Mouse (Mus musculus) heart, embryonic 13.5 days (tissue): ENCODE data around the gene Axin2. TPM values are rescaled to one million over a fixed set of nuclear protein-coding genes. Genes with fewer than 3 reads are reported as not detected.
A peak's percentile ranks its signal among the peaks of the same experiment; 100 is the strongest.

Experiments used
- ATAC-seq: fragments of 200-750 bp; cut with Nextera tagmentation; 2 replicates; pipeline ENCODE4 v1.8.0; 2017; ENCODE audit warnings: moderate TSS enrichment; ENCODE audit not compliant: insufficient number of reproducible peaks, low FRiP score, low TSS enrichment; ENCODE audit errors: extremely low read depth
- H3K27ac ChIP-seq: fragments of 300-500 bp; sonication (generic); replicated peaks from 2 replicates; pipeline ENCODE4 v1.5.1; 2015; ENCODE audit warnings: moderate library complexity, mild to moderate bottlenecking, inconsistent platforms
- H3K27me3 ChIP-seq: fragments of 300-500 bp; sonication (generic); replicated peaks from 2 replicates; pipeline ENCODE4 v1.6.1; 2015; ENCODE audit warnings: mild to moderate bottlenecking, inconsistent platforms
- H3K36me3 ChIP-seq: fragments of 300-500 bp; sonication (generic); 2 replicates; pipeline ENCODE4 v1.6.1; 2015; ENCODE audit warnings: mild to moderate bottlenecking, inconsistent platforms
- H3K4me1 ChIP-seq: fragments of 300-500 bp; sonication (generic); 2 replicates; pipeline ENCODE4 v1.6.1; 2015; ENCODE audit warnings: inconsistent platforms
- H3K4me2 ChIP-seq: fragments of 300-500 bp; sonication (generic); 2 replicates; pipeline ENCODE4 v1.6.1; 2015; ENCODE audit warnings: inconsistent platforms, mild to moderate bottlenecking, moderate library complexity
- H3K4me3 ChIP-seq: fragments of 300-500 bp; sonication (generic); 2 replicates; pipeline ENCODE4 v1.5.1; 2015; ENCODE audit warnings: moderate library complexity, mild to moderate bottlenecking, inconsistent platforms
- H3K9ac ChIP-seq: fragments of 300-500 bp; sonication (generic); 2 replicates; pipeline ENCODE4 v1.6.1; 2015; ENCODE audit warnings: inconsistent platforms, mild to moderate bottlenecking, moderate library complexity
- H3K9me3 ChIP-seq: fragments of 300-500 bp; sonication (generic); 2 replicates; pipeline ENCODE4 v1.6.1; 2016; ENCODE audit warnings: inconsistent platforms
- WGBS: fragments of 180-500 bp; shearing (Covaris S2); methylation state at CpG from one replicate; pipeline ENCODE4 v1.1.7; 2015; ENCODE audit warnings: mixed read lengths; 5-methylcytosine and 5-hydroxymethylcytosine counted together
- polyA plus RNA-seq: library from polyadenylated mRNA; unstranded; fragments of >200 nt; fragmentation: Nextera tagmentation; extraction: Ambion mirVana; gene quantifications from 2 replicates; pipeline ENCODE4 v1.2.1, GENCODE M21; 2015

The Axin2 gene
- polyA plus RNA-seq, 1 experiment from 2014 or later = 2.0 TPM

DNA sequence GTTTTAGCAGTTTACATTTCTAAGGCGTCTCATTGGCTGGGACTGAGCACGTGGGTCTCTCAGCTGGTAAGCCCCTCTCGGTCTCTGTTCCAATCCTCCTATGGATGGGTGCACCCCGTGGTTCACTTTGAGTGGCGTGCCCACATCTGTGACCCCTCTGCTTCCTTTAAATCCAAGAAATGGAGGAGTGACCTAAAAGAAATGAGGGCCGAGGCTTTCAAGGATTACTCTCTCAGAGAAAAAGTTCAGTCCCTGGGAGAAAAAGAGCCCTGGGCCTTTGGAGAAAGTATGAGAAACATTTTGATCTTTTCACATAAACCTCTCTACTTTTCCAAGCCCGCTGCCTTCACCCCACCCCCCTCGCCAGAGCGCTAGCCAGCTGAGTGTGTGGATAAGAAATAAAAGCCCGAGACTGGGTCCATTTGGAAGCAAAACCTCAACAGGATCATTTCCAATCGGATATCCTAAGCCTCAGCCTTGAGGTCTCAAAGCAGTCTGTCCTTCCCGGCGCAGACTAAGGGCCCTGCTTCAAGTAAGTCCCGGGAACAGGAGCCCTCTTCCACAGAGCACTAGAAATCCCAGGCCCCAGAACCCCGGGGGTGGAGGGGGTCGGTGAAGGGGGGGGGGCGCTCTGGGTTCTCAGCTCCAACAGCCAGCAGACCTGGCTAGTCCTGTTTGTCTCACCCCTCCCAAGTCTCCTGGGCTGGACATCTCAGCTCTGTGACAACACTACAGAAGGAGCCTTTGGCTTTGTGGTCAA, 28.9 kb upstream of the Axin2 start:
- peaks cover 20% of the 10 kb centered on the region for H3K27me3 ChIP-seq
- peak; percentile 51; the same call in 1 of the 2 replicates for ATAC-seq

DNA sequence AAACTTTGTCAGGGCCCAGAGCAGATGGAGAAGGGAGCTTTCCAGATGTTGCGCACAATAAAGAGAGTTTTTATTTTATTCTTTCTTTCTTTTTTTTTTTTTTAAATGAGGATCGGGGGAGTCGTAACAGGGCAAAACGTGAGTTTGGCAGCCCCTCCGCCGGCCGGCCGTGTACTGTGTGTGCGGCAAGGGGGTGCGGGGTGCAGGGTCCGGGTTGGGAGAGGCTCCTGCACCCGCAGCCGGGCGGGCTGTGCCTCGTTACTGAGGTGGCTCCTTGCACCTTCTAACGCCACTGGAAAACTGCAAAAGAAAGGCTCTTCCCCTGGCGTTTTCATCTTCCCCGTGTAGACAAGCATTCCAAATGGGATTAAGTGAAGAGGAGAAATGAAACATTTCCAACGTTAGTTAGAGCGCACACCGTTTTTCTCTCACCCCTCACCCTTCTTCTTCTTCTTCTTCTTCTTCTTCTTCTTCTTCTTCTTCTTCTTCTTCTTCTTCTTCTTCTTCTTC, 28.2 kb upstream of the Axin2 start:
- Histone ChIP-seq H3K4me1 (peaks cover 35% of the 10 kb centered on the region), H3K4me2 (peak overlapping the region; percentile 78), H3K36me3 (no peaks in the 10 kb centered on the region), H3K27ac (peak overlapping the region; percentile 76), H3K27me3 (peaks cover 23% of the 10 kb centered on the region), H3K9me3 (no peaks in the 10 kb centered on the region), H3K9ac (peak overlapping the region; percentile 76), H3K4me3 (peak overlapping the region; percentile 48)
- ATAC-seq = no peak
- WGBS = 4% methylated on average over 21 of the region's 21 CpGs

More for the DNA sequence above, 28.9 kb upstream of the Axin2 start:
- Histone ChIP-seq H3K4me1 (peaks cover 35% of the 10 kb centered on the region), H3K4me3 (peak overlapping the region; percentile 48), H3K27ac (peak overlapping the region; percentile 76), H3K4me2 (peak overlapping the region; percentile 78), H3K9me3 (no peaks in the 10 kb centered on the region), H3K36me3 (no peaks in the 10 kb centered on the region), H3K9ac (peak overlapping the region; percentile 76)
- WGBS = 2% methylated on average over 17 of the region's 17 CpGs

DNA sequence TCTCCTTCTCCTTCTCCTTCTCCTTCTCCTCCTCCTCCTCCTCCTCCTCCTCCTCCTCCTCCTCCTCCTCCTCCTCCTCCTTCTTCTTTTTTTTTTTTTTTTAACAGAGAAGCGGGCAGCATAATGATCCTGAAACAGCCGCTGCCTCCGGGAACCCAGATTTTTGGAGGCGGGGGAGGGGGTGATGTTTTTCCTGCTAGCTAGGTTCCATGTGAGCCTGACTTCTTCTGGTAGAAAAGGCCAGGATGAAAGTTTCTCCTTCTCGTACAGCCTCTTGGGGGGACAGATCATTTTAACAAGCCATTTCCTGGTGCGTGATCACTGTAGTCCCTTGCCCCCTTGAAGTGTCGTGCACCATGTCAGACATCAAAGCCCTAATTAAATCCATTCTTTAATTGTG, 27.7 kb upstream of the Axin2 start:
- Histone ChIP-seq H3K27me3 (peaks cover 28% of the 10 kb centered on the region), H3K4me3 (no peak overlapping the region), H3K36me3 (no peaks in the 10 kb centered on the region), H3K4me1 (peaks cover 35% of the 10 kb centered on the region), H3K9me3 (no peaks in the 10 kb centered on the region), H3K9ac (no peak overlapping the region), H3K27ac (no peak overlapping the region), H3K4me2 (no peak overlapping the region)
- ATAC-seq = no peak
- 32% methylated on average over 5 of the region's 7 CpGs for WGBS

DNA sequence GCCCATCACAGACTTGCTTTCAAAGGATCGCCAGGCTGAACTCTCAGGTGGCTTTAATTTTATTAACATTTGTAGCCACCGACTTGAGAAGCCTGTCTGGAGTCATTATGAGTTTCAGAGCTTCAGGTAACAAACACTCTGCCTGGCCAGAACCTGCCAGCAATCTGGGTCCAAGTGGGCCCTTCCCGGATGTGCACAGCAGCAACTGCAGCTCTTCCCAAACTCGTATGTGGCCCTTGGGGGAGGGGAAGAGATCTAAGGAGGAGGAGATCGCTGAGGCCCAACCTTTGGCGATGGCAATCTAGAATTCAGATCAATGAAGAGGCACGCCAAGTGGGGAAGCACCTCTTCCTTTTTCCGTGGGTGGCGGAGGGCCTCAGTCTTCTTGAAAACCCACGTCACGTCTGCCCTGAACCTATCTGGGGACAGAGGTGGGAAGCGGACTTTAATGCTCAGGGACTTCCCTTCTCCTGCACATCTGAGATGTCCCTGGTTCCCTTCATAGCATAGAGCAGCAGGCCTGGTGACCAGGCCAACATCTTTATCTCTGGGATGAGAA, 26.8 kb upstream of the Axin2 start:
- no peak for ATAC-seq
- 56% methylated on average over 12 of the region's 12 CpGs for WGBS
- Histone ChIP-seq H3K9ac (no peak overlapping the region), H3K27ac (no peak overlapping the region), H3K27me3 (peaks cover 33% of the 10 kb centered on the region), H3K36me3 (no peaks in the 10 kb centered on the region), H3K9me3 (no peaks in the 10 kb centered on the region), H3K4me2 (no peak overlapping the region), H3K4me3 (no peak overlapping the region), H3K4me1 (peaks cover 39% of the 10 kb centered on the region)

DNA sequence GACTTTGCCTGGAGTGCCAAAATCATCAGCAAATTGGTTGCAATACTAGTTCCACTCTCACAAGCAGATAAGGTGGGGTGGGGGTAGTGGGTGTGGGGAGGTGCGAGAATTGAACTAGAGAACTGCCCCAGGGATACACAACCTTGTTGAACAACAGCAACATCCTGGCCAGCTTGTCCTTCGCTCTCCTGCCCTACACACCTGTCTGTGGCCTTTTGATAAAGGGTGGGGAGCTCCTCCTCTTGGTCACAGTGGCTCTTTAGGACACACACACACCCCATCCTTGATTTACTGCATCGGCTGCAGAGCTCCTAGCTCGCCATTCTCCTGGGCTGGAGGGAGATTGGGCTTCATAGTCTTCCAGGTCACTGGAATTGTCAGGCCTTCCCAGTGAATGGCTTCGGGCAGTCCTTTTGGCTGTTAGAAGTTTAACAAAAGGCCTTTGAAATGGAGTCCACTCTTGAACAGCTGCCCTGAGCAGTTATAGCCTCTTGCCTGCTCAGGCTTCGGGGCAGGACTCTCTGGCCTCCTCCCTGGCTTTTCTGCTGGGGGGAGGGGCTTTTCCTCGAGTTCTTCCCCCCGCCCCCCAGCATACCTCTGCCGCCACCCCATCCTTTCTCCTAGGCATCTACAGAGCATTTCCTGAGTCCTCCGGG, 26.2 kb upstream of the Axin2 start:
- ATAC-seq = no peak
- H3K27ac ChIP-seq = no peak overlapping the region
- H3K4me2 ChIP-seq = no peak overlapping the region
- H3K36me3 ChIP-seq = no peaks in the 10 kb centered on the region
- H3K9me3 ChIP-seq = no peaks in the 10 kb centered on the region
- no peak overlapping the region for H3K9ac ChIP-seq
- H3K4me1 ChIP-seq = peaks cover 44% of the 10 kb centered on the region
- WGBS = 58% methylated on average over 10 of the region's 10 CpGs
- H3K4me3 ChIP-seq = no peak overlapping the region
- peaks cover 33% of the 10 kb centered on the region for H3K27me3 ChIP-seq

DNA sequence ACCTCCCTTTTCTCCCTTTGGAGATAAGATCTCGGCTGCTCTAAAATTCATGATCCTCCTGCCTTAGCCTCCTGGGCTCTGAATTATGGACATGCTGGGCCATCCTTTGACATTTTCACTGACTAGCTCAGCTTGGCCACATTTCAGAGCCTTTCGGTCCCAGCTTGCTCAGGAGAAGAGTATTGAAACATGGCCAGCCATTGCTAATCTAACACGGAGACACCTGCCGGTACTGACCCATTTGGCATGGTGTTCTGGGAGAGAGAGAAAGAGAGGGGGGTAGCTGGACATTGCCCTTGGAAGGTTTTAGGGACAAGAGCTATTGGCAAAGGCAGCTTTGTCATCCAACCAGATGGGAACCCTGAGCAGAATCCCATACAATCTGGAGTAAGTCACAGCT, 23.1 kb upstream of the Axin2 start:
- no peak overlapping the region for H3K4me2 ChIP-seq
- no peaks in the 10 kb centered on the region for H3K9me3 ChIP-seq
- peaks cover 46% of the 10 kb centered on the region for H3K27me3 ChIP-seq
- no peaks in the 10 kb centered on the region for H3K36me3 ChIP-seq
- peaks cover 20% of the 10 kb centered on the region for H3K4me1 ChIP-seq
- H3K27ac ChIP-seq = no peak overlapping the region
- 77% methylated on average over 4 of the region's 4 CpGs for WGBS
- no peak overlapping the region for H3K4me3 ChIP-seq
- ATAC-seq = no peak
- H3K9ac ChIP-seq = no peak overlapping the region

DNA sequence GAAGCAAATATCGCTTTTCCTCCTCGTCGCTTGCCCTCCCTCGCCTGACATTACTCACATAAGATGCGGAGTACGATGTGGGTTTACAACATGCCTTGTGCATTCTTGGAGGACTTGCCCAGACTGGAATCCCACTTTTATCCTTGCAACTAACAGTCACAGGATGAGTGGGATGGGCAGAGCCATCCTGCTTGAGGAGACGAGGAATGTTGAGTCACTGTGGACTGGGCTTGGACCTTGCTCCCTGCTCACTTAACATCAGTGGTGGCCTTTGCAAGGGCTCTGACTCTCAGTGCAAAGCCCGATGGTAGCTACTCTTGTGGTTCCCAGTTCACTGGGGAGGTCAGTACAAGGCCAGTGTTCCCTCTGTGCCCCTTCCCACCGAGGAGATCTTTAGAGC, 22.1 kb upstream of the Axin2 start:
- Histone ChIP-seq H3K4me2 (no peak overlapping the region), H3K9ac (no peak overlapping the region), H3K27me3 (peaks cover 40% of the 10 kb centered on the region), H3K4me1 (peaks cover 24% of the 10 kb centered on the region), H3K9me3 (no peaks in the 10 kb centered on the region), H3K4me3 (no peak overlapping the region), H3K27ac (no peak overlapping the region), H3K36me3 (no peaks in the 10 kb centered on the region)
- ATAC-seq = no peak
- 55% methylated on average over 9 of the region's 9 CpGs for WGBS

DNA sequence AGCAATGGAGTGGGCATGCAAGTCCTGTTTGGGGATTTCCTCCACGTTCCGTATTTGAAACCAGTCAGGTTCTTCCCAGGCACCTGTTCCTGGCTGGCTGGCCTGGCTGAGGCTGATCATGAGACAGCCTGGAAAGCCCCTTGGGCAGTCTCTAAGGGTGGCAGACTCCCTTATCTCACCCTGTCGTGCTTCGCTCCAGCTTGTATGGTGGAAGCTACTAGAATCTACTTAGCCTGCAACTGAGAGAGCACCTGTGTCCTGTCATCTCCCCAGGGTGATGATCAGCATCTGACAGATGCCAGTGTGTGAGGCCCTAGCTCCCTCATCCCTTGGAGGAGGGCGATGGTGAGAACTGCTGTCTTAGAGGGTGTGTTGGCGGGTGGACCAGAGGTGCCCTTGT, 21.7 kb upstream of the Axin2 start:
- H3K9ac ChIP-seq = no peak overlapping the region
- no peak overlapping the region for H3K27ac ChIP-seq
- H3K4me1 ChIP-seq = peaks cover 24% of the 10 kb centered on the region
- peaks cover 36% of the 10 kb centered on the region for H3K27me3 ChIP-seq
- no peak for ATAC-seq
- no peak overlapping the region for H3K4me2 ChIP-seq
- H3K4me3 ChIP-seq = no peak overlapping the region
- H3K36me3 ChIP-seq = no peaks in the 10 kb centered on the region
- no peaks in the 10 kb centered on the region for H3K9me3 ChIP-seq
- WGBS = 43% methylated on average over 6 of the region's 6 CpGs

DNA sequence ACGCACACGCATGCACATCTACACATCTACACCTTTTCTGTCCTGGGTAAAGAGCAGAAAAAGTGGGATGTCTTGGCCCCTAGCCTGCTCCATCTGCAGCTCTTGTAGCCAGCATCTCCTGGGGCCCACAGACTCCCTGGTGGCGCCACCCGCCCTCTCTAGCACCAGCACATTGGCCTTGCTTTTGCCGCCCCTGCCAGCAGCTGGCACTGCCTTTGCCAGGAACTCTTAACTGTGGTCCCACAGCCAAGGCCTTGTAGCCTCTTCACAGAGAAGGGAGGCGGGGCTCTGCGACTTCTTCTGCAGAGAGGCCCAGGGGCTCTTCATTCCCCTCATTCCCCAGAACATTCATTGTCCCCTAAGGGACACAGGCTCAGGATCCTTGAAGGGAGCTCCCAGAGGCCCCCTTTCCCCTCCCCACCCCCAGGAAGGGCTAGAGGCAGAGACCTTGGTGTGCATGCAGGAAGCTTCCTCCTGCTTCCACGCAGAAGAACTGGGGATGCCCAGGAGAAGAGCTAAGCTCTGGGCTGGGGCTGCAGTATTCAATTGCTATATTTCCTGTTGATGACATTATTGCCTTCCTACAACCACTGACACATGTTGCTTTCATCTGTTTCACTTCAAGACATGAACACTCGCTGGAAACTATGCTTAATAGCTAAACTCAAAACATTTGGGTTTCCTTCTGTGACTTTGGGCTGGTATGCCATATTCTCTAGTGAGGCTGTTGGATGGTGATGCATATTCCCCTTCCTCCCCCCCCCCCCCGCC, 19.2 kb upstream of the Axin2 start:
- Histone ChIP-seq H3K36me3 (no peaks in the 10 kb centered on the region), H3K27me3 (peaks cover 30% of the 10 kb centered on the region), H3K27ac (no peak overlapping the region), H3K9ac (no peak overlapping the region), H3K9me3 (no peaks in the 10 kb centered on the region), H3K4me3 (no peak overlapping the region), H3K4me1 (peaks cover 20% of the 10 kb centered on the region), H3K4me2 (no peak overlapping the region)
- ATAC-seq = no peak
- whole genome bisulfite sequencing = 77% methylated on average over 10 of the region's 10 CpGs

DNA sequence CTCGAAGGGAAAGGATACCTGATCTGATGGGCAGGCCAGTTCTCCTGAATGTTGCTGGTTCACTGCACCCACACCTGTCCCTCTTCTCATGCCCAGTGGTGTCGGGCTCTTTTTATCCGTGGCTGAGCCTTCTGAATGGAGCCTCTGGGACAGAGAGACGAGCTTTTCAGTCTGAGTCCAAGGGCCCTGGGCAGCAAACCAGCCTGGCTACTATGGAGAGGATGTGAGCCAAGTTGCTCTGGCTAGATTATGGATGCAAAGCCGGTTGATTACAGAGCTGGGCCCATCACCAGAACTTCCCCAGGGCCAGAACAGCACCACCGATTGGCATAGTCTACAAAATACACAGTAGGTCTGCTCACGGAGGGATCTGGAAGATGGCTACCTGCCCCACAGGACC, 18.5 kb upstream of the Axin2 start:
- Histone ChIP-seq H3K27me3 (peaks cover 29% of the 10 kb centered on the region), H3K27ac (no peak overlapping the region), H3K4me3 (no peak overlapping the region), H3K36me3 (no peaks in the 10 kb centered on the region), H3K9me3 (no peaks in the 10 kb centered on the region), H3K9ac (no peak overlapping the region), H3K4me2 (no peak overlapping the region), H3K4me1 (peaks cover 22% of the 10 kb centered on the region)
- ATAC-seq = no peak
- WGBS = 73% methylated on average over 7 of the region's 7 CpGs

DNA sequence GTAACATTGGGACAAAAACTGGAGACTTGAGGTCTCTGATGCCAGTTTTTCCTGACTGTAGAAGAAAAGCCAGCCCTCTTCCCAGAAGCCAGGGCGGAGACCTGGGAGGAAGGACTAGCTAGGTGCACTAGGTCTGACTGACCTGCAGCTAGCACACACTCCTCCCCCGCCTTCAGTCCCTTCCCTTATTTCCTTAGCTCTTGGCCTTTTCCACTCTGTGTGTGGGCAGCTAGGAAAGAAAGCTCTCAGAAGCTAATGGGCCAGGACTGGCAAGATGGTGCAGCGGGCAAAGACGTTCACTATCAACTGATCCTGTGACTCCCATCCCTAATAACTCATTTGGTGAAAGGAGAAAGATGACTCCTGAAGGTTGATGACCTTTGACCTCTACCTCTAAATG, 17.8 kb upstream of the Axin2 start:
- H3K36me3 ChIP-seq = no peaks in the 10 kb centered on the region
- no peak overlapping the region for H3K4me2 ChIP-seq
- peaks cover 26% of the 10 kb centered on the region for H3K4me1 ChIP-seq
- H3K27ac ChIP-seq = no peak overlapping the region
- no peak for ATAC-seq
- H3K27me3 ChIP-seq = peaks cover 25% of the 10 kb centered on the region
- no peaks in the 10 kb centered on the region for H3K9me3 ChIP-seq
- H3K4me3 ChIP-seq = no peak overlapping the region
- whole genome bisulfite sequencing = 74% methylated on average over 4 of the region's 4 CpGs
- no peak overlapping the region for H3K9ac ChIP-seq
